Mouse (Mus musculus) left cerebral cortex, postnatal 4 days (tissue): ENCODE measurements around the gene Ndufs8. TPM values are rescaled to one million over a fixed set of nuclear protein-coding genes. Genes with fewer than 3 reads are reported as not detected.

Source experiments
- DNase-seq: peaks from one replicate; pipeline ENCODE4 v3.0.0-alpha.2; 2022
- intact Hi-C: fragments of 180-260 bp; cut with DNase I; formaldehyde crosslinking; loops from one replicate; pipeline ENCODE4 v1.15.1; 2025
- total RNA-seq, 2 experiments: library from RNA; stranded (reverse); gene quantifications; 2 replicates each; pipeline ENCODE4 v1.2.3; 2021

The Ndufs8 gene
- total RNA-seq, 2 experiments from 2014 or later: 94.0 to 102 TPM

DNA sequence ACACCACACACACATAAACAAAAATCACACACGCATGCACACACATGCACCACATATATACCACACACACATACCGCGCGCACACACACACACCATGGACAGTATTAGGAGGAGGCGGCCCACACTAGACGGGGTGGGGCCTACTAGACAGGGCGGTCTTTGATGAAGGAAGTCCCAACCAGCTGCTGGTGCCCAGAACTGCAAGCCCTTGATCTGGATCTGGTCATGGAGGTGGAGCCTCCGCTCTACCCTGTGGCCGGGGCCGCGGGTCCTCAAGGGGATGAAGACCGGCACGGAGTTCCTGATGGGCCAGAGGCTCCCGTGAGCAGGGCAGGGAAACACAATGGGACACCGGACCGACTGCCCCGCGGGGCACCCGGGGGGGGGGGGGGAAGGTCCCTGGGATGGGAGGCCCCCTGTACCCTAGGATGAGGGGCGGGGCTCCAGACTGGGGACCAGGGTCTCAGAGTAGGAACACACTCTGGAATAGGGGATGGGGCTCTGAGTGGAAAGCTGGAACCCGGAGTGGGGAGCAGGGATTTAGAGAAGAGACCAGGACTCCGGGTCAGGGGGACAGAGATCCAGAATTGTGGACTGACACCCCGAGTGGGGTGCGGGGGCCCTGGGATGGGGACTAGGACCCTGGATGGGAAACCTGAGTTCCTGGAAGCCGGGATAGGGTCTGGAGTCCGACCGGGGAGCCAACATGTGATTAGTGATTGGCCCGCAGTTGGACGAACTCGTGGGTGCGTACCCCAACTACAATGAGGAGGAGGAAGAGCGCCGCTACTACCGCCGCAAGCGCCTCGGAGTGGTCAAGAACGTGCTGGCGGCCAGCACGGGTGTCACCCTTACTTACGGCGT lies 22.7 kb upstream of the Ndufs8 start, which contains the start of gene Unc93b1:
Unc93b1 (plus strand) TSS at position 155 of the 864 bp plus-strand sequence.
- DNase-seq: no peak
- intact Hi-C loops: no loop called here

GRCm38 (mm10) chr19:3931716-3932115 lies 19.1 kb upstream of the Ndufs8 start:
- DNase-seq: no peak
- intact Hi-C loops: no loop called here

DNA sequence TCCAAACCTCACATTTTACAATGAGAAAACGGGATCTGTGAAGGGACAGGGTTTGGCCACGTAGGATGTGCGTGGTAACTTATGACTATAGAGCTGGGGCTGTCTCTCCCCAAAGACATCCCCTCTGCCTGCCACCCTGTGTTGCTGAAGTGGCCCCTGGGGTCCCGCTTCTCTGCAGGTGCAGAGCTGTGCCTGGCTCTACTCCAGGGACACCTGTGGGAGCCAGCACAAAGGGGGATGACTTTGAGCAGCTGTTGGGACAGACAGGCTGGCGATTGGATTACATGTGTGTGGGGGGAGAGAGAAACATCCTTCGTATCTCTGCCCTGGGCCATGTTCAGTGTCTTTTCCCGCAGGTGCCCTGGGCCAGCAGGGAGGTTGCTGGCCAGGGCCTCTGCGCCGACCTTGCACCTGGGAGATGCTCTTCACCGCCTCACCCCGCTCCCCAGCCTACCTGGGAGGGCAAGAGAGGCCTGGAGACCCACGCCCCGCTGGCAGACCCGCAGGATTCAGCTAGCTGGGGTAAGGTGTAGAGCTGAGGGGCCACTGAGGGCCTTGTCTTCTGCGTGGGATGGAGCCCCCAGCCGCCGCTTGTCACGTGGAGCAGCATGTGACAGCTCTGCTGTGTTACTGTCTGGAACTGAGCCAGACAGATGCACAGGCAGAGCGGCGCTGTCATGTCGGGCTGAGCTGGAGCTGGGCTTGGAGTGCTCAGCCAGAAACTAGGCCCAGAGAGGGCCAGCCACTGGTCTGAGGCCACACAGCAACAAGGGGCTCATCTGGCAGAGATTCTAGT lies 17.9 kb upstream of the Ndufs8 start:
- DNase-seq: no peak
- intact Hi-C loops: no loop called here

DNA sequence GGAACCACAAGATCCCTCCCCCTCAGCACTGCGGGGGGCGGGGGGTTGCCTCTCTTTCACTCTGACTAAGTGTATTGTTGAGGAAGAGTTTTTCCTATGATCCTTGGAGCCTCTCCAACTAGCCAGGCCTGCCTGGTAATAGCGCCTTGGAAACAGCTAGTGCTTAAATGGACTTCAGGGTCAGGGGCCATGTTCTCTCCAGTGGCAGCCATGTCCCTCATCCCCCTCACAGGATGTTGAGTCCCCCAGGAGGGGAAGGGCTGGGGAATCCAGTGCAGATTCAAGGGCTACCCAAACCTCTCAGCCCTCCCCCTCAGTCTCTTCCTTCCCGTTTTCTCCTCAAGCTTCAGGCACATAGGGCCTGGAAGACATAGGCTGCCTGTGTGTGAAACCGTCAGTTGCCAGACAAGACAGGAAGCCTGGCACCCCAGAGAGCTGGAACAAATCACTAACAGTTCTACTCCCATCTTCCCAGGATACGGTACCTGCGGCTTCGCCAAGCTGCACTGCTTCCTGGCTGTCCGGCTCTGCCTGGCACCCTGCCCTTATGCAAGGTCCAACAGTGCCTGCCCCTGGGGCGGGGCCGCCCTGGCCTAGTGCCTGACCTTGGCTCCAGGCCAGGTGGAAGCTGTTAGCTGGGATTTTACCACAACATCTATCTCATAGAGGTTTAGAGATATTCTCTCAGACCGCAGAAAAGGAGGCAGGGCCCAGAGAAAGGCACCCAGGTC lies 16.8 kb upstream of the Ndufs8 start, which contains the start of gene Aldh3b1:
Aldh3b1 (minus strand) TSS at position 598 of the 731 bp plus-strand sequence.
- peak; percentile 82 for DNase-seq
- intact Hi-C loops: no loop called here

DNA sequence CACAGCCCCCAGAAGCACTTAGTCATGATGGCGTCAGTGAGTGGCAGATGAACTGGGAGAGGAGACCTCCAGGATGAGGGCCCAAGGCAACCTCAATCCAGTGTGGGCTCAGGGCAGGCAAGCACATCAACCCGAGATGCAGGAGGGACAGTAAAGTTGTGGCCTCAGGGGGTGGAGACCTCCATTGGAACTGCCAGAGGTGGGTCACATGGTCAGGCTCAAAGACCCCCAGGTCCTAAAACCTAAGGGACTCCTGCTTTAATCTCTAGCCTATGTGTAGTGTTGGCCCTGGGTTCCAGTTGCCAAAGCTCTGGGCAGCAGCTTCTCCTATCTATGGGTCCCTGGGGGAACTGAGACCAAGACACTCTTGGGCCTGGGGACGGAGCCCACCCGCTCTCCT lies 16.2 kb upstream of the Ndufs8 start:
- no peak for DNase-seq
- intact Hi-C loops: no loop called here

DNA sequence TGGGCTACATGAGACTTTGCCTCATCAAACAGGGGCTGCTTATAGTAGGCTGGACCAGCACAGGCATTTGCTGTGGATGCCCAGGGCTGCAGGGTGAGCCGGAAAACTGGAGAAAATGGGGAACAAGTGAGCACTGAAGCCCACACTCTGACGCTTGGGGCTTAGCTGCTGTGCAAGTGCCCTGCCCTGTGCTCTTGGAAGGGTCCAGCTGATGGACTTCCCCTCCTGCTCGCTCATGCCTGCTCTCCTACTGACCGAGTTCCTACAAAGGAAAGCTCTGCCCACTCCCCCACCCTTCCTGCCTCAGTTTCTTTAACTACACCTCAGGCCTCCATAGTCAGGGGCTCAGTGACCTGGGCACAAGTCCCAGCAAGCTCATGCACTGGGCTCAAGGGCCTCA lies 15.4 kb upstream of the Ndufs8 start:
- intact Hi-C loops: no loop called here
- no peak for DNase-seq

DNA sequence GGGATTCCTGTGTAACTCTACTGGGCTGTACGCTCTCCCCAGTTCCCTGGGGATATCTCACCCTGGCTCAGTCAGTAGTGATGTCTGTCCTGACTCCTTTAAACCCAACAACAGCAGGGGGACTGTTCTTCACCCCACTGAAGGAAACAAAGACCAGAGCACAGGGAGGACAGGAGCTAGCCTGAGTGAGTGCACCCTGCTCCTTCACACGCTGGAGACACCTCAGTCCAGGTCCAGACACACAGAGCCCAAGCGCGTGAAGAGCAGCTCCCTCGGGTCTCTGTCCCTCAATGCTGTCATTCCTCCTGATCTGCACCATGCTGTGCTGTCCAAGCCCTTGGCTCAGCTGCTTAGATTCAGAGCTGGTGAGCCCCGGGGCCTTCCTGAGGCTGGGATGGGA lies 14.1 kb upstream of the Ndufs8 start:
- DNase-seq: no peak
- intact Hi-C loops: no loop called here

- no peak for DNase-seq
- intact Hi-C loops: no loop called here
Measured at GRCm38 (mm10) chr19:3926279-3926678, 13.7 kb upstream of the Ndufs8 start.

DNA sequence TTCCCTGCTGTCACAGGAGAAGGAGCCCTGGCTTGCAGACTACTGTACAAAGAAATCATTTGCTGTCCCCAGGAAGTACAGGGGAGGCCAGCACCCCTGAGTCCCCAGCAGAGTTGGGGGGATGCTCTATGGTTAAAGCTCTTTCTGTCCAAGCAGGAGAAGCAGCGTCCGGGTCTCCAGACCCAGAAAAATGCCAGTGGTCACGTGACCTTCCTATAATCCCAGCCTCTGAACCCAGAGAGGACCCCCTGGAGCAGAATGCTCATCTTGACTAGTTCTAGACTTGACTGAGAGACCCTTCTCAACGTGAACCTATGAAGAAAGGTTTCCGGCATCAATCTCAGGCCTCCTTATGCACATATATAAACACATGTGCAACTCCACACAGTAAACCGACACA lies 13.3 kb upstream of the Ndufs8 start:
- no peak for DNase-seq
- intact Hi-C loops: no loop called here

GRCm38 (mm10) chr19:3924868-3925267 lies 12.3 kb upstream of the Ndufs8 start:
- no peak for DNase-seq
- intact Hi-C loops: no loop called here

DNA sequence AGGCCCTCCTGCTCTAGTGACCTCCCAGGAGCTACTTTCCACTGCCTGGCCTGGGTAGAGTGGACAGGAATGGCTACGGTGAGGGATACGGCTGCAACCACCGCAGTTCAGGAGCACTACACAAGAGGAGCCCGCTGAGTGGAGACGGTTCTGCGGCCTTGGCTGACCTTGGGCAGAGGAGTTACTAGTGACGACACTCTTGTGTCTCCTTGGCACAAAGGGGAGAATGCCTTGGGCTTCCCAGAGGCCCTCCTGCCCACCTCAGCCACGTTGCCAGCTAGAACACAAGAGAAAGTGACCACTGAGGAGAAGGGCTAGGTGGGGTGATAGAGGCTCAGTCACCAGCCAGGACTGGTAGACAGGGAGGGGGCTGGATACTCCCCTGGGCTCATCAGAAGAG lies 11.6 kb upstream of the Ndufs8 start:
- intact Hi-C loops: no loop called here
- DNase-seq: no peak

GRCm38 (mm10) chr19:3923586-3923985 lies 11.0 kb upstream of the Ndufs8 start:
- intact Hi-C loops: no loop called here
- DNase-seq: no peak

DNA sequence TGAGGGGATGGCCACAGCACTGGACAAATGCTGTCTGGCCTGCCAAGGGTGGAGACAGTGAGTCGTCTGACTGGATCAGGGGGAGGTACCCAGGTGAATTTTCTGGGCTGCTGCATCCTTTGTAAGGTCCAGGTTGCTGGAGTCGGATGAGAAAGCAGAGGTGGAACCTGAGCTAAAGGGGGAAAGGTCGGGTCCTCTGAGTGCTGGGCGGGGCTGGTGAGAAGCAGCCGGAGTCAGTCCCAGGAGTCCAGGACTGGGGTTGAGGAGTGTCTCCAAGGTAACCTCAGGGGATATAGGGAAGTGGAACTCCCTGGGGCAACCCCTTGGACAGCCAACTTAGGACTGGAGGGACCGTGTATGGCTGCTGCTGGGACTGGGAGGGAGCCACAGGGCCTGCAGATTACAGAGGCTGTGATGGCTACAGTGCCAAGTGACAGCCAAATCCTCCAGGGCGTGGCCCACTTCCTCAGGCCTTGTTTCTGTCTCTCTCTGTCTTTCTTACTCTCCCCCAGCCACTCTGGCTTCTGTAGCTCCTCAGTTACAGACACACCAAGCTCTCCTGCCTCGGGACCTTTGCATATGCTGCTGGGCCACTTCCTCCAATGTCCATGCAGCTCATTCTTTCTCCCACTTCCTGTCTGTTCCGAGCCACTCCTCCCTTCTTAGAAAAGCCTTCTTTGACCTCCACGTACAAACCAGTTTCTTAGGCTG lies 10.2 kb upstream of the Ndufs8 start:
- DNase-seq: no peak
- intact Hi-C loops: no loop called here

GRCm38 (mm10) chr19:3919928-3920327 lies 7.4 kb upstream of the Ndufs8 start:
- no peak for DNase-seq
- intact Hi-C loops: no loop called here

- intact Hi-C loops: no loop called here
- DNase-seq: no peak
Measured at GRCm38 (mm10) chr19:3916727-3917126, 4.2 kb upstream of the Ndufs8 start.

DNA sequence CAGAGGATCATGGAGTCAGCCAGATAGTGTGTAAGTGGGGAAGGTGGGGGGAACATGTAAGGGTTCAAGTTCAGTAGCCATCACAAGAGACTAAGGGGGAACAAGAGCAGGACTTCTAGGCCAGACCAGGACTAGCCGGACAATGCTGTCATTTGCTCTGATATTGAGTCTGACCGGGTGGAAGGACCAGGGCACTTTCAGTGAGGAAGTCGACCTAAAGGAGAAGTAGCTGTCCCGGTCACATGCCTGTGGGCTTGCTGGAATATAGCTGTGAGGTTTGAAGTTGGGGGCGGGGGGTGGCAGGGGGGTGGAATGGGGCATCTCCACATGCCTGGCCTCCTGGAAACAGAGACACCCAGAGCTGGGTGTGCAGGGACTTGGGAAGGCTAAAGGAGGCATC lies 2.0 kb upstream of the Ndufs8 start:
- no peak for DNase-seq
- intact Hi-C loops: no loop called here

- intact Hi-C loops: no loop called here
- no peak for DNase-seq
Measured at GRCm38 (mm10) chr19:3913692-3914091, 1.1 kb upstream of the Ndufs8 start.

GRCm38 (mm10) chr19:3910206-3910605 lies 2.4 kb downstream of the Ndufs8 start:
- no peak for DNase-seq
- intact Hi-C loops: no loop called here

DNA sequence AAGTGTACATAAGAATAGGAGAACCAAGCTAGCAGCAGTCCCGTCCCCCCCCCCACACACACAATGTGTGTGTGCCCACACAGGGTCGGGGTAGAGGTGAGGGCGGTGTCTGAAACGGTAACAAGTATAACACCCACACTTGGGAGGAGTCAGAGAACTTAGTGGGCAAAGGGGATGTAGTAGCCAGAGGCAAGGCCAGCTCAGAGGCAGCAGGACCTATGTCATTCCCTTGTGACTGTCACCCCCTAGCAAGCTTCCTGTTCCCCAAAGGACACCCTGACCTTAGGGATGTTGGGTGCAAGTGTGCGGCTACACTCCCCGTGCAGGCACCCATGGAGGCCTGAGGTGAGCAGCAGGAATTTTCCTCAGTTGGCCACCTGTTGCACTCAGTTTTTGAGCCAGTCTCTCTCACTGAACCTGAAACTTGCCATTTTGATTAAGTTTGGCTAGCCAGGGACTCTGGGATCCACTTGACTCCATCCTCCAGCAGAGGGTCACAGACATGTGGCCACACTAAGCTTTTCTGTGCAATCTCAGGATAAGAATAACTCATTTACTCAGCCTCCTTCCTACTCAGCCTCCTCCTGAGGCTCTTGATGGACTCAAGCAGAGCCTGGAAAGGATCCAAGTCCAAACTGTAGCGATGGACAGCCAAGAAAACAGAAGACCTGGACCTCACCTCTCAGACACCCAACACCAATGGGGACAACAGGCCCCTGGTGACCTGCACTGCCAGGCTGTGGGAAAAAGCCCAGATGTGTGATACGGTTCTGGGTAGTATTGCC lies 4.5 kb downstream of the Ndufs8 start:
- intact Hi-C loops: no loop called here
- DNase-seq: no peak
